Mouse (Mus musculus) intestine, embryonic 16.5 days (tissue): ENCODE measurements around the gene Sync. TPM values are rescaled to one million over a fixed set of nuclear protein-coding genes. Genes with fewer than 3 reads are reported as not detected.
A peak's percentile ranks its signal among the peaks of the same experiment; 100 is the strongest.

Source experiments
- ATAC-seq: fragments of 200-750 bp; cut with Nextera tagmentation; 2 replicates; pipeline ENCODE4 v1.8.0; 2017; ENCODE audit warnings: moderate TSS enrichment, moderate library complexity
- H3K27ac ChIP-seq: fragments of 300-500 bp; sonication (generic); 2 replicates; pipeline ENCODE4 v1.5.1; 2014; ENCODE audit warnings: mild to moderate bottlenecking, low read length
- H3K27me3 ChIP-seq: fragments of 300-500 bp; sonication (generic); replicated peaks from 2 replicates; pipeline ENCODE4 v1.6.1; 2014; ENCODE audit warnings: low read length, control low read depth, mixed read lengths; ENCODE audit not compliant: control insufficient read depth, insufficient read depth
- H3K36me3 ChIP-seq: fragments of 300-500 bp; sonication (generic); 2 replicates; pipeline ENCODE4 v1.6.1; 2014; ENCODE audit warnings: low read length, control low read depth; ENCODE audit not compliant: control insufficient read depth, insufficient read depth
- H3K4me1 ChIP-seq: fragments of 300-500 bp; sonication (generic); 2 replicates; pipeline ENCODE4 v1.6.1; 2014; ENCODE audit warnings: low read length, control low read depth, mixed read lengths; ENCODE audit not compliant: control insufficient read depth, insufficient read depth
- H3K4me2 ChIP-seq: fragments of 300-500 bp; sonication (generic); 2 replicates; pipeline ENCODE4 v1.6.1; 2014; ENCODE audit warnings: low read depth, low read length, control low read depth
- H3K4me3 ChIP-seq: fragments of 300-500 bp; sonication (generic); 2 replicates; pipeline ENCODE4 v1.5.1; 2014; ENCODE audit warnings: mild to moderate bottlenecking, low read length
- H3K9ac ChIP-seq: fragments of 300-500 bp; sonication (generic); 2 replicates; pipeline ENCODE4 v1.6.1; 2014; ENCODE audit warnings: low read depth, low read length
- H3K9me3 ChIP-seq: fragments of 300-500 bp; sonication (generic); 2 replicates; pipeline ENCODE4 v1.6.1; 2016; ENCODE audit warnings: low read length, control low read depth; ENCODE audit not compliant: control insufficient read depth
- WGBS: fragments of 180-500 bp; shearing (Covaris S2); extraction: QIAGEN DNeasy Blood & Tissue Kit; methylation state at CpG from one replicate; pipeline ENCODE4 v1.1.7; 2014; 5-methylcytosine and 5-hydroxymethylcytosine counted together
- polyA plus RNA-seq: library from polyadenylated mRNA; unstranded; fragments of >200 nt; fragmentation: Nextera tagmentation; extraction: Ambion mirVana; gene quantifications from 2 replicates; pipeline ENCODE4 v1.2.1, GENCODE M21; 2015

The Sync gene
- polyA plus RNA-seq, 1 experiment from 2014 or later = 1.1 TPM

DNA sequence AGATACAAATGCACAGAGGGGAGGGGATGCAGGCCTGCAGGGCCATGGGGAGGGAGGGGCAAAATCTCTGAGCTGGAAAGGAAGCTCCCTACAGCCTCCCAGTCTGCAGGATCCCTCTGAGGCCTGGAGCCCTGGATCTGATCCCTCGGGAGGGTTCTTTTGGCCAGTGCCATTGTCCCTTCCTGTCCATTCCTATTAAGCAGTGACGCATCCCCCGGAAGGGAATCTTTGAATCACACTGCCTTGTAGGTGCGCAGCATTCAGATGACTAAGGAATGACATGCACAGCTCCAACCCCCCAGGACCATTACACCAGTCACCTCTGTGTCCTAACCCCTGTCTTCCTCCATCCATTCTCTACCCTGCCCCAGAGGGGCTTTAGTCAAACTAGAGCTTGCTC lies 28.3 kb upstream of the Sync start:
- H3K4me3 ChIP-seq = no peak overlapping the region
- peaks cover 19% of the 10 kb centered on the region for H3K4me1 ChIP-seq
- no peak overlapping the region for H3K9ac ChIP-seq
- ATAC-seq = no peak
- no peaks in the 10 kb centered on the region for H3K36me3 ChIP-seq
- H3K27ac ChIP-seq = no peak overlapping the region
- no peaks in the 10 kb centered on the region for H3K27me3 ChIP-seq
- WGBS = 72% methylated on average over 4 of the region's 4 CpGs
- H3K9me3 ChIP-seq = no peaks in the 10 kb centered on the region
- H3K4me2 ChIP-seq = no peak overlapping the region

DNA sequence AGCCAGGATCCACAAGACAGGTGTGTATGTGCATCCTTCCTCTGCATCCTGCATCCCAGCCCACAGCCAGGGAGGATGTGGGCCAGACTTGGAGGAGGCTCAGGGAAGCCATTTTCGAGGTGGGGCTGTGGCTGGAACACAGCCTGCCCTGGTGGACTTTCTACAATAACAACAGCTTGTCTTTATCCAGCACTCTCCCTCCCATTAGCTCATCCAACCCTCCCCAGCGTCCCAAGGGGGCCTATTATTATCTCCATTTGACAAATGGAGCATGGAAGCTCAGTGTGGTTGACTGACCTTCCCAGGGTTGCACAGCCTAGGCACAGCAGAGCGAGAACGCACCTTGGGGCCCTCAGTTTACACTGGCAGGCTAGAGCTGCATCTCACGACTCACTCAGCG lies 26.7 kb upstream of the Sync start:
- Histone ChIP-seq H3K27me3 (no peaks in the 10 kb centered on the region), H3K4me1 (peaks cover 19% of the 10 kb centered on the region), H3K27ac (no peak overlapping the region), H3K4me3 (no peak overlapping the region), H3K9ac (no peak overlapping the region), H3K36me3 (no peaks in the 10 kb centered on the region), H3K4me2 (no peak overlapping the region), H3K9me3 (no peaks in the 10 kb centered on the region)
- 22% methylated on average over 6 of the region's 6 CpGs for WGBS
- no peak for ATAC-seq

DNA sequence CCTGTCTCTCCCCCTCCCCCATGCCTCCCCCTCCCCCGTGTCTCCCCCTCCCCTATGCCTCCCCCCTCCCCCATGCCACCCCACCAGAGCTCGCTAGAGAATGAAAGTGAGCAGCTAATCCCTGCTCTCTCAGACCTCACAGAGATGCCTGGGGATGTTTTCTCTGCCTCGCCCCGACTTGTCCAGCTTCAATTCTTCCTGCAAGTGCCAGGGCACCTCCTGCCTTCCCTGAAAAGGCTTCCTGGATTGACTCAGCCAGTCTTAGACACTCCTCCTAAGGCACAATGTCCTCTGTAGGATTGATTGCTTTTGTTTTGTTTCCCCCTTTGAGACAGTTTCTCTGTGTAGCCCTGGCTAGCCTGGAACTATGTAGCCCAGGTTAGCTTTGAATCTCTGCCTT lies 26.2 kb upstream of the Sync start, which contains the start of gene C77080:
TSS of gene C77080 (minus strand) at position 209 of the 400 bp plus-strand sequence.
- no peak for ATAC-seq
- WGBS = 20% methylated on average over 2 of the region's 4 CpGs
- H3K4me3 ChIP-seq = no peak within 1 kb of the TSS
- H3K36me3 ChIP-seq = no peaks in the 10 kb centered on the region
- H3K9me3 ChIP-seq = no peaks in the 10 kb centered on the region
- no peak within 1 kb of the TSS for H3K4me2 ChIP-seq
- no peak within 1 kb of the TSS for H3K27ac ChIP-seq
- H3K27me3 ChIP-seq = no peaks in the 10 kb centered on the region
- no peak within 1 kb of the TSS for H3K9ac ChIP-seq
- H3K4me1 ChIP-seq = peaks cover 19% of the 10 kb centered on the region

DNA sequence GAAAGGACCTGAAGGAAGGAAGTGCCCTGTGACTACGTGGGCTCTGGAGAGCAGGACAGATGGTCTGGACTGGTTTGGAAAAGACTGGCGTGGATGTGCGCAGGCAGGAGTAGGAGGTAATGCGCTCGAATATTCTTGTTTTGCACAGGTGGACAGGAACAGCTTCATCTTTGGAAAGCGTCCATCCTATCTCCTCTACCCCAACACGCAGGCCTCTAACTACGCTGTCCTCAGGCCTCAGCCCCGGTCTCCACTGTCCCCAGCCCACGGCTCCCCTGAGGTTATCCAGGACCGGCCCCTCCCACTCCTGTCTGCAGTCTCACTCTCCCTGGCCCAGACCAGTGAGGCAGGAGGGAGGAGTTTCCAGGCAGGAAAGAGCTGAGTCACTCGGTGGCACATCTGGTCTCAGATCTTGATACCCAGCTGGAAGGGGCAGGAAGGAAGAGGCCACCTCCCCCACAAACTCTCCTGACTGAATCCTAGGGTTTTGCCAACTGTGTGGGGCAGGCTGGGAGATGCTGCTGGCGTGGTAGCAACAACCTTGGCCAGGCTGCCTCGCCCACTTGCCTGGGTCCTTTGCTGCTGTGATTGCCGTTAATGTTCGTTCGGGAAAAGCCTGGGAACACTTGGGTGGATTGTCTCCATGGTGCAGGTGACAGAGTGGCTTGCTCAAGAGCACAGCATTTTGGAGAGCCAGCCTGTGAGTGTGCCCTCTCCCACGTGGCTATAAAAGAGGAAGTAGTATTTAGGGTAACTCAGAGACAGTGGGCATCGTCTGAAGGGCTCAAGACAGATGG lies 24.0 kb upstream of the Sync start:
- Histone ChIP-seq H3K9me3 (no peaks in the 10 kb centered on the region), H3K27me3 (no peaks in the 10 kb centered on the region), H3K4me2 (peak overlapping the region; percentile 35), H3K9ac (peak overlapping the region; percentile 15; the same call in 1 of the 2 replicates), H3K27ac (peak overlapping the region; percentile 29; the same call in 1 of the 2 replicates), H3K36me3 (no peaks in the 10 kb centered on the region), H3K4me3 (no peak overlapping the region), H3K4me1 (peaks cover 10% of the 10 kb centered on the region)
- peak; percentile 87 for ATAC-seq
- WGBS = 28% methylated on average over 19 of the region's 19 CpGs

- Histone ChIP-seq H3K4me3 (no peak overlapping the region), H3K9ac (0 out of 2 replicates have a peak overlapping the region, but pooled peaks have one; percentile 17), H3K27me3 (no peaks in the 10 kb centered on the region), H3K4me2 (no peak overlapping the region), H3K27ac (no peak overlapping the region), H3K4me1 (peaks cover 10% of the 10 kb centered on the region), H3K36me3 (no peaks in the 10 kb centered on the region), H3K9me3 (no peaks in the 10 kb centered on the region)
- 76% methylated on average over 4 of the region's 4 CpGs for WGBS
- peak; percentile 17; the same call in 1 of the 2 replicates for ATAC-seq
Measured at GRCm38 (mm10) chr4:129266191-129266590, 21.2 kb upstream of the Sync start.

DNA sequence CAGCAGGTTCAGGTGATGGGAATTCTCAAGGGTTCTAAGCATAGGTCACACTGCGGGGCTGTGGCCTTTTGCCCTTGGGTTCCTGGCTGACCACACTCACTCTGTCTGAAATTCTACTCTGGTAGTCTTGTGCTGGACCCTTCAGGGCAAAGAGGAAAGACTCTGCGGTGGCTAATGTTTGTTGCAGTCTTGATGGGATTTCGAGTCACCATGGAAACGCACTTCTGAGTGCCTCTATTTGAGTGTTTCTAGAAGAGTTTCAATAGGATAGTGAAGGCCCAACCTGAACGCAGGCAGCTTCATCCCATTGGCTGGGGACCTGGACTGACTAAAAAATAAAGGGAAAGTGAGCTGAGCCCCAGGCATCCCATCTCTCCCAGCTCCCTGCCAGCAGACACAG lies 20.6 kb upstream of the Sync start:
- Histone ChIP-seq H3K9me3 (no peaks in the 10 kb centered on the region), H3K4me3 (no peak overlapping the region), H3K9ac (no peak overlapping the region), H3K27me3 (no peaks in the 10 kb centered on the region), H3K36me3 (no peaks in the 10 kb centered on the region), H3K4me1 (peaks cover 13% of the 10 kb centered on the region), H3K27ac (no peak overlapping the region), H3K4me2 (no peak overlapping the region)
- no peak for ATAC-seq
- 84% methylated on average over 5 of the region's 5 CpGs for WGBS

DNA sequence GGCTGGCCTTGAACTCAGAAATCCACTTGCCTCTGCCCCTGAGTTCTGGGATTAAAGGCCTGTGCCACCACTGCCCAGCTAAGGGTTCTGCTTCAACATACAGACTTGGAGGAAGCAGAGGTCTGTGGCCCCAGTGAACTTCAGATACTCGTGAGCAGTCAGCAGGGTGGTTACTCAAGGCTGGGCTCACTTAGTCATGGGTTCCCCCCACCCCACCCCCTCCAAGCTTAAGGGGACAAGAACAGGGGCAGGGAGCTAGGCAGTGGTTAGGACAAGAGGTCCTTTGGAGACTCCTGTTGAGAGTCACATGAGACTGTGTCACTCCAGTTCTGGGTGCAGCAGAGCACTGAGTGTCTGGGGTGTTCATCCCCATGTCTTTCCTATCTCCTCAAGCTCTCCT lies 18.7 kb upstream of the Sync start:
- no peaks in the 10 kb centered on the region for H3K9me3 ChIP-seq
- peaks cover 4% of the 10 kb centered on the region for H3K4me1 ChIP-seq
- H3K27ac ChIP-seq = peak overlapping the region; percentile 41
- no peak overlapping the region for H3K9ac ChIP-seq
- no peak overlapping the region for H3K4me3 ChIP-seq
- no peak for ATAC-seq
- WGBS = 37% methylated on average over 1 of the region's 1 CpGs
- H3K27me3 ChIP-seq = no peaks in the 10 kb centered on the region
- no peak overlapping the region for H3K4me2 ChIP-seq
- H3K36me3 ChIP-seq = no peaks in the 10 kb centered on the region

DNA sequence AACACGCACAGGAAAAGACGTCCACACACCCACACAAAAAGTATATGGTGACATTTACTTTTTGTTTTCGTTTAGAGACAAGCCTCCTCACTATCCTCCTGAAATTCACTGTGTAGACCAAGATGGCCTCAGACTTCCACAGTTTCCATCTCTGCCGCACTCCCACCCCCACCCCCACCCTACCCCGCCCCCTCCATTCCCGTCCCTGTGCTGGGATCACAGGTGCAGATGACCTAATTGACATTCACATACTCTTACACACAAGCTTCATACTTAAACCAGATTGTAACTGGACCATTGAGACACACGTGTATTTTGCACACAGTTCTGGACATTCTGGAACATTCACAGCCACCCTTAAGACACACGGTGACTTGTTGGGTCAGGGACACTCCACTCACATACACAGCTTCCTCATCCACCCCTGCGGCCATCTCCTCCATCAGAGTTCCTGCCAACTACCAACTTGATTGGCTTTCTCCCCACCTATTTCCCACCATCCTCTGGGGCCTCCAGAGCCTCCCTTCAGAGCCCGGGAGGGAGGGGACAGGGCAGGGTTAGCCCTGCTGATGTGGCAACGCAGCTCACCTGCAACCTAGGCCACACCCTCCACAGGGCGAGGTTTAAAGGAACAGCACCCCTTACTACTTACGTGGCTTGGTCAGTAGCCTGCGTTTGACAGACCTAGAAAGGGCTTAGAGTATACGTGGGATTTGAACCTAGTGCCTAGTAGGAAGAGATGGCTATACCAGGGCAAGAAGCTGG lies 15.2 kb upstream of the Sync start:
- H3K4me3 ChIP-seq = peak overlapping the region; percentile 40
- ATAC-seq = peak; percentile 97
- peak overlapping the region; percentile 83 for H3K27ac ChIP-seq
- peak overlapping the region; percentile 55 for H3K4me2 ChIP-seq
- no peaks in the 10 kb centered on the region for H3K9me3 ChIP-seq
- H3K27me3 ChIP-seq = no peaks in the 10 kb centered on the region
- peak overlapping the region; percentile 51 for H3K9ac ChIP-seq
- 21% methylated on average over 15 of the region's 15 CpGs for WGBS
- H3K4me1 ChIP-seq = peaks cover 6% of the 10 kb centered on the region
- H3K36me3 ChIP-seq = no peaks in the 10 kb centered on the region

GRCm38 (mm10) chr4:129272756-129273046 lies 14.7 kb upstream of the Sync start:
- Histone ChIP-seq H3K4me1 (peaks cover 6% of the 10 kb centered on the region), H3K4me3 (peak overlapping the region; percentile 27), H3K9ac (peak overlapping the region; percentile 46), H3K27ac (peak overlapping the region; percentile 83), H3K9me3 (no peaks in the 10 kb centered on the region), H3K4me2 (peak overlapping the region; percentile 26), H3K36me3 (no peaks in the 10 kb centered on the region), H3K27me3 (no peaks in the 10 kb centered on the region)
- 35% methylated on average over 5 of the region's 5 CpGs for WGBS
- ATAC-seq = peak; percentile 62
